20 mouse cellular contexts compared by ENCODE assay signal in genomic region chr2:60690212-60690611, GRCm38 (mm10). TPM values are rescaled to one million over a fixed set of nuclear protein-coding genes. Genes with fewer than 3 reads are reported as not detected.
"Had no signal": no experiment of that assay in that cellular context is flagged by ENCODE, and none has a peak within 500 bp of the region (broad histone marks: within the 10 kb centered on the region; RNA-seq: fewer than 3 reads in every experiment).

No protein-coding gene starts in this region.

- H3K36me3 ChIP-seq: limb, embryonic 10.5 days; limb, embryonic 13.5 days; liver, embryonic 12.5 days; liver, embryonic 15.5 days had no signal

- H3K4me3 ChIP-seq: layer of hippocampus, adult 2 months; limb, embryonic 10.5 days; limb, embryonic 13.5 days; liver, embryonic 12.5 days; liver, embryonic 15.5 days had no signal

- H3K9ac ChIP-seq: limb, embryonic 13.5 days; liver, embryonic 12.5 days; liver, embryonic 15.5 days had no signal

- H3K27ac ChIP-seq: layer of hippocampus, adult 2 months; limb, embryonic 10.5 days; limb, embryonic 13.5 days; liver, embryonic 12.5 days; liver, embryonic 15.5 days had no signal

- H3K9me3 ChIP-seq: limb, embryonic 10.5 days; limb, embryonic 13.5 days; liver, embryonic 12.5 days; liver, embryonic 15.5 days had no signal

- H3K4me2 ChIP-seq: limb, embryonic 13.5 days; liver, embryonic 12.5 days; liver, embryonic 15.5 days; midbrain, embryonic 11.5 days had no signal

- ATAC-seq: intestine, postnatal 0 days; liver, embryonic 12.5 days had no signal

- H3K4me1 ChIP-seq: liver, embryonic 12.5 days; liver, embryonic 15.5 days had no signal

- H3K27me3 ChIP-seq: liver, embryonic 12.5 days; liver, embryonic 15.5 days had no signal

- DNase-seq: kidney, adult 8-10 months; kidney, postnatal 14 days; kidney, postnatal 4 days; layer of hippocampus, adult 9-11 months; liver; lung, adult 18-20 months; midbrain, embryonic 14.5 days; thymus, adult 18-20 months; thymus, postnatal 36 days had no signal

RNA-seq across cellular contexts. Expression of gene Itgb6, which starts 32.2 kb away (rescaled TPM):
- total RNA-seq: layer of hippocampus, adult 2 months; left cerebral cortex, adult 18-20 months; megakaryocyte-erythroid progenitor cell, adult 5-6 weeks had no signal
- polyA plus RNA-seq: midbrain, embryonic 14.5 days; spleen, adult 2 months; testis, adult 2 months had no signal
